Mouse (Mus musculus) hindbrain, embryonic 15.5 days (tissue): ENCODE data around the gene Rbp2. TPM values are rescaled to one million over a fixed set of nuclear protein-coding genes. Genes with fewer than 3 reads are reported as not detected.

ENCODE experiments used
- ATAC-seq: fragments of 200-750 bp; cut with Nextera tagmentation; 2 replicates; pipeline ENCODE4 v1.8.0; 2017; ENCODE audit warnings: low read depth, moderate number of reproducible peaks, moderate TSS enrichment; ENCODE audit not compliant: low FRiP score
- H3K27ac ChIP-seq: fragments of 300-500 bp; sonication (generic); replicated peaks from 2 replicates; pipeline ENCODE4 v1.5.1; 2015; ENCODE audit warnings: mild to moderate bottlenecking, inconsistent platforms
- H3K27me3 ChIP-seq: fragments of 300-500 bp; sonication (generic); 2 replicates; pipeline ENCODE4 v1.6.1; 2015; ENCODE audit warnings: control low read depth, inconsistent platforms
- H3K36me3 ChIP-seq: fragments of 300-500 bp; sonication (generic); 2 replicates; pipeline ENCODE4 v1.6.1; 2015; ENCODE audit warnings: control low read depth, inconsistent platforms
- H3K4me1 ChIP-seq: fragments of 300-500 bp; sonication (generic); replicated peaks from 2 replicates; pipeline ENCODE4 v1.6.1; 2015; ENCODE audit warnings: control low read depth, inconsistent platforms
- H3K4me2 ChIP-seq: fragments of 300-500 bp; sonication (generic); 2 replicates; pipeline ENCODE4 v1.6.1; 2015; ENCODE audit warnings: moderate library complexity, mild to moderate bottlenecking, inconsistent platforms
- H3K4me3 ChIP-seq: fragments of 300-500 bp; sonication (generic); 2 replicates; pipeline ENCODE4 v1.5.1; 2015; ENCODE audit warnings: mild to moderate bottlenecking, inconsistent platforms
- H3K9ac ChIP-seq: fragments of 300-500 bp; sonication (generic); 2 replicates; pipeline ENCODE4 v1.6.1; 2015; ENCODE audit warnings: inconsistent platforms
- H3K9me3 ChIP-seq: fragments of 300-500 bp; sonication (generic); 2 replicates; pipeline ENCODE4 v1.6.1; 2016; ENCODE audit warnings: control low read depth, inconsistent platforms
- WGBS: fragments of 180-500 bp; shearing (Covaris S2); methylation state at CpG from one replicate; pipeline ENCODE4 v1.1.7; 2015; 5-methylcytosine and 5-hydroxymethylcytosine counted together
- polyA plus RNA-seq: library from polyadenylated mRNA; unstranded; fragments of >200 nt; fragmentation: Nextera tagmentation; extraction: Ambion mirVana; gene quantifications from 2 replicates; pipeline ENCODE4 v1.2.1, GENCODE M21; 2015

Rbp2 gene
- polyA plus RNA-seq, 1 experiment from 2014 or later: 0.35 TPM

DNA sequence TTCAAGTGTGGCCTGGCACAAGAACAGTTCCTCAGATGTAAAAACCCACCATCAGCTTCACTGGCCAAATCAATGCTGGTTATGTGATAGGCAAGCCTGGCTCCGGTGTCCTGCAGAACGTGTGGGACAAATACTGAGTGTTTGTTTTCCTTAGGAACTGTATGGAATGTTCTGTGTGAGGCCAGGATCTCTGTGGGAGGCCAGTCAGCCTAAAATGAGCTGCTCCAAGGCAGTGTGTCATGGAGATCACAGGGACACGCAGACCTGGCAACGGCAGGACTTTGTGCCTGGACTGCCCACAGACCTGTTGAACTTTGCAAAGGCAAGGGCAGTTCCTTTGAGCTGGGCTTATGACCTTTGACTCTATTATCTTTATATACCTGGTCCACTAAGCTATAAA is 4.2 kb downstream of the Rbp2 start:
- Histone ChIP-seq H3K27me3 (no peaks in the 10 kb centered on the region), H3K4me3 (no peak overlapping the region), H3K36me3 (no peaks in the 10 kb centered on the region), H3K9me3 (no peaks in the 10 kb centered on the region), H3K9ac (no peak overlapping the region), H3K27ac (no peak overlapping the region), H3K4me2 (no peak overlapping the region), H3K4me1 (no peaks in the 10 kb centered on the region)
- no peak for ATAC-seq
- WGBS: 63% methylated on average over 4 of the region's 4 CpGs

DNA sequence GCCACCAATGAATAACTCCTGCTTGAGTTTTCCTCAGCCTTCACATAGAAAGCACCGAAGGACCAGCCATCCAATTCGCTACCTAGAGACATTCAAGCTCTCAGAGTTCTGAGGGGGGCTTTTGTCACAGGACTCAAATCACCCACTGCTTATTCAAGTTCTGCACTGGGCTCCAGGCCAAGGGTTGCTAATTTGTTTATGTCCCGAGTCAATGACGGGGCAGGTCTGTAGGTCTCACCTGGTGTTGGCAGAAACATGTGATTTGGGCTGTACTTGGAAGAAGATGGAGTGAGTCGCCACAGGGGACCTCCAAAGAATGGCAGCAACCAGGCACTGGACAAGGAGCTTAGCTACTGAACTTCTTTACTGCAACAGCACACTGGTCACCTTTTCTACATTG is 5.2 kb downstream of the Rbp2 start:
- Histone ChIP-seq H3K4me3 (no peak overlapping the region), H3K9me3 (no peaks in the 10 kb centered on the region), H3K27me3 (no peaks in the 10 kb centered on the region), H3K27ac (no peak overlapping the region), H3K4me2 (no peak overlapping the region), H3K4me1 (no peaks in the 10 kb centered on the region), H3K36me3 (no peaks in the 10 kb centered on the region), H3K9ac (no peak overlapping the region)
- ATAC-seq: no peak
- WGBS: 80% methylated on average over 5 of the region's 5 CpGs

DNA sequence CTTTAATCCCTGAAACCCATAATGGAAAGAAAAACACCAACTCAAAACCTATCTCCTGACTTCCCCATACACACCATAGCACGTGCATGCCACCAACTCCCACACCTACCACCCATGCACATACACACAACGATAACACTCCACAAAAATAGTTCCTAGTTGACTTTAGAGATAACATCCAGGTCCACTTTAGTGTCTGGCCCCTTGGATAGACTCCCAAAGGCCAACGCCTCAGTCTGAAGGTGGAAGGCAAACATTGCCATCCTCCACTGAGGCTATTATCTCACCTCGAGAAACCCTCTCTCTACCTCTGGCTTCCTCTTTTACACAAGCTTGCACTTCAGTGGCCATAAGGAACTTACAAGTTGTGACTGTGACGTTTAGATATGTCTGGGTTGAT is 6.3 kb downstream of the Rbp2 start:
- no peak for ATAC-seq

DNA sequence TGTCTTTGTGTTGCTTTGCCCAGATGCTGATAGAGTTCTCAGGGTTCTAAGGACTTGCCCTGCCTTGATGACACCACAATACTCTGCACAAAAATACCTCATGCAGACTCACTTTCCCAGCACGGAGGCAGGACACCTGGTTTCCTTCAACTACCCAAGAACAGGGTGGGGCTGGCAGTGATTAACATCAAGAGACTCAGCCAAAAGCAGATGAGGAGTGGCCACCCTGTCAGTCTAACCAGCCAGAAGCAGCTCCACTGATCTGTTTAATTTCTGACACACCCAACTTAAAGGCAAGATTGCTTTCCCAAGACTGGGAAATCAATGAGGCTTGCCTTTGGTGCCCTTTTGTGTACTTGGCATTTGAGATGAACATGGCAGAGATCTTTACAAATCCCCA is 6.9 kb downstream of the Rbp2 start:
- Histone ChIP-seq H3K36me3 (no peaks in the 10 kb centered on the region), H3K9ac (no peak overlapping the region), H3K9me3 (no peaks in the 10 kb centered on the region), H3K27me3 (no peaks in the 10 kb centered on the region), H3K4me3 (no peak overlapping the region), H3K4me2 (no peak overlapping the region), H3K27ac (no peak overlapping the region), H3K4me1 (peaks cover 12% of the 10 kb centered on the region)
- no peak for ATAC-seq
- 90% methylated on average over 1 of the region's 1 CpGs for WGBS

More for the DNA sequence above, 6.3 kb downstream of the Rbp2 start:
- no peak overlapping the region for H3K4me3 ChIP-seq
- H3K27ac ChIP-seq: no peak overlapping the region
- no peak overlapping the region for H3K9ac ChIP-seq
- WGBS: 94% methylated on average over 5 of the region's 5 CpGs
- H3K4me1 ChIP-seq: peaks cover 6% of the 10 kb centered on the region
- no peaks in the 10 kb centered on the region for H3K36me3 ChIP-seq
- no peaks in the 10 kb centered on the region for H3K9me3 ChIP-seq
- no peaks in the 10 kb centered on the region for H3K27me3 ChIP-seq
- no peak overlapping the region for H3K4me2 ChIP-seq

DNA sequence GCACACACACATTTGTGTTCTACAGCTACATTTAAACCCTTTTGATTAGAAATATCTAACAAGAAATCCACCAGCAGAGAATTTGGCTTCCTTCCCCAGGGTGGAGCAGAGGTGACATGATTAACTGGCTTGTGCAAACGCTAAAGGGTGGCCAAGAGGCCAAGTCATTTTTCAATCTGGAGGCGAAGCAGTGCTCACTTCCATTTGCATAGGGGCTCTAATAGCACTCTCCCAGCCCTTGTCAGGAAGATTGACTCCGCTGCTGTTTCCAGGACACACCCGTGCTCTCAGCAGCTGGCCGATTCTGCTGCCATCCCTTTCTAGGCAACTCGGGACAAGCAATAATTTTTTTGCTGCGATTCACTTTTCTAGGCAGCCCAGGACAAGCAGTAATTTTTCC is 11.2 kb downstream of the Rbp2 start:
- Histone ChIP-seq H3K4me3 (no peak overlapping the region), H3K9ac (no peak overlapping the region), H3K4me2 (no peak overlapping the region), H3K27me3 (no peaks in the 10 kb centered on the region), H3K27ac (no peak overlapping the region), H3K9me3 (no peaks in the 10 kb centered on the region), H3K36me3 (no peaks in the 10 kb centered on the region), H3K4me1 (peaks cover 17% of the 10 kb centered on the region)
- WGBS: 28% methylated on average over 7 of the region's 7 CpGs
- ATAC-seq: peak; percentile 34; the same call in 1 of the 2 replicates

DNA sequence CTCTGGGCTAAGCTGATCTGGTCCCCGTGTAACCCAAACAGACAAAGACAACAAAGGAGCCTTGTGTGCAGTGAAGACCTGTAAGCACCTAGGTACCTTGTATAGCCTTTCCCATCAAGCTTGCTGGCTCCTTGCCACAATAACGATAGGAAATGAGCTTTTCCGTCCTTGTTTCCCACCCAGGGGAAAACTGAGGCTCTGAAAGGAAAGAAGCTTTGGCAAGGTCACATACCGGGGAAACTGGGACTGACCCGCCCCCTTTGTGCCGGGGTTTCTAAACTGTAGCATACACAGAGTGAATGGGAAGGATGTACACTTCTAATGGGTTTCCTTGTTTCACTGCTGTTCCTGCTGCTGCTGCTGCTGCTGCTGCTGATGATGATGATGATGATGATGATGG is 12.1 kb downstream of the Rbp2 start:
- WGBS: 45% methylated on average over 6 of the region's 6 CpGs
- Histone ChIP-seq H3K27me3 (no peaks in the 10 kb centered on the region), H3K4me1 (peaks cover 17% of the 10 kb centered on the region), H3K9ac (no peak overlapping the region), H3K27ac (no peak overlapping the region), H3K4me3 (no peak overlapping the region), H3K9me3 (no peaks in the 10 kb centered on the region), H3K36me3 (no peaks in the 10 kb centered on the region), H3K4me2 (no peak overlapping the region)
- ATAC-seq: no peak

DNA sequence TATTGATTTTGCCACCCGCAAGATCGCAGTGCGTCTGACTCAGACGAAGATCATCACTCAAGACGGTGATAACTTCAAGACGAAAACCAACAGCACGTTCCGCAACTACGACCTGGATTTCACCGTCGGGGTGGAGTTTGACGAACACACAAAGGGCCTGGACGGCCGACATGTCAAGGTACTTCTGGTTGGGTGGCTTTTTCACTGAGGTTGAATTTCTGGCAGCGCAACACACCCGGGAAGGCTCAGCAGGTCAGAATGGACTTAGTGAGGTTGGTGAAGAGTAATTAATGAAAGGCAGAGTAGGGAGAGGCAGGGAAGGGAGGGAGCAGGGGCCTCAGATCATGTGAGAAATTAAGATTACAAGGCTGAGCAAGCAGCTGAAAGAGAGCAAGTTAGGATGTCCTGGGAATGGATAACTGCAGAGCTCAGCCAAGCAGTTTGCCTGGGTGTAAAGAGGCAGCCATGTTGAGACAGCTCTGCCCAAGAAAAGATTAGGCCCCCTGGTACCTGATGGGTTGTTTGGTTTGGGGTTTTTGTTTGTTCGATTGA is 12.9 kb downstream of the Rbp2 start:
- no peaks in the 10 kb centered on the region for H3K9me3 ChIP-seq
- H3K4me1 ChIP-seq: peaks cover 17% of the 10 kb centered on the region
- no peaks in the 10 kb centered on the region for H3K36me3 ChIP-seq
- WGBS: 71% methylated on average over 17 of the region's 17 CpGs
- no peaks in the 10 kb centered on the region for H3K27me3 ChIP-seq
- H3K9ac ChIP-seq: no peak overlapping the region
- no peak overlapping the region for H3K4me2 ChIP-seq
- H3K27ac ChIP-seq: no peak overlapping the region
- H3K4me3 ChIP-seq: no peak overlapping the region
- no peak for ATAC-seq

DNA sequence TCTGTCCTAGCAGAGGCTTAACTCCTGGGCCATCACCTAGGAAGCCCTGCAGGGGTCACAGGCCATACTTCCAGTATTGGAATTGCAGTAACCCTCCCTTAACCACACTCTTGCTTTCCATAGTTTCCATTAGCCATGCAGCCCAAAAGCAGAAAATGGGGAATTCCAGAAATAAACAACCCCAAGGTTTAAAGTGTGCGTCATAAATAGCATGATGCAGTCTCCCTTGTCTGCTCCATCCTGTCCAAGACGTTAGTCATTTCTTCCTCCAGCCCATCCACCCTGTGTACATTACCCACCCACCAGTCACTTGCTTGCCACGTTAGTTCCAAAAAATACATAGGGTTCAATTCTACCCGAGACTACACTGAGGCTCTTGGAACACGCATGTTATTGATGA is 13.7 kb downstream of the Rbp2 start:
- no peaks in the 10 kb centered on the region for H3K9me3 ChIP-seq
- H3K4me2 ChIP-seq: no peak overlapping the region
- H3K27ac ChIP-seq: no peak overlapping the region
- peaks cover 17% of the 10 kb centered on the region for H3K4me1 ChIP-seq
- WGBS: 87% methylated on average over 5 of the region's 5 CpGs
- no peak for ATAC-seq
- H3K27me3 ChIP-seq: no peaks in the 10 kb centered on the region
- no peak overlapping the region for H3K9ac ChIP-seq
- no peaks in the 10 kb centered on the region for H3K36me3 ChIP-seq
- H3K4me3 ChIP-seq: no peak overlapping the region

DNA sequence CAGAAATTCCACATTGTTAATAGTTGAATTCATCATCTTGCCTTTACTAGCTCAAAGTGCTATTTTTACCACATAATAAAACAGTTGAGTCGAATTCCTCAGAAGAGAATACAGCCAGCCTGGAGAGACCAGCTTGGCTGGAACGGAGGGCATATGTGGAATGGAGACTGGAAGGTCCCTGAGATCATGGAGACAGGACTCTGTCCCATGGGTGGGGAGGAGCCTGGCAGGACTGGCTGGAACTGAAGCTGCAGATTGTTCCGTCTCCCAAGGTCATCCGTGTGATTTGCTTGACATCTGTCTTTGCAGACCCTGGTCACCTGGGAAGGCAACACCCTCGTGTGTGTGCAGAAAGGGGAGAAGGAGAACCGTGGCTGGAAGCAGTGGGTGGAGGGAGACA is 21.6 kb downstream of the Rbp2 start:
- Histone ChIP-seq H3K36me3 (no peaks in the 10 kb centered on the region), H3K4me3 (no peak overlapping the region), H3K27me3 (no peaks in the 10 kb centered on the region), H3K9me3 (no peaks in the 10 kb centered on the region), H3K4me1 (no peaks in the 10 kb centered on the region), H3K9ac (no peak overlapping the region), H3K4me2 (no peak overlapping the region), H3K27ac (no peak overlapping the region)
- no peak for ATAC-seq
- WGBS: 73% methylated on average over 6 of the region's 6 CpGs

DNA sequence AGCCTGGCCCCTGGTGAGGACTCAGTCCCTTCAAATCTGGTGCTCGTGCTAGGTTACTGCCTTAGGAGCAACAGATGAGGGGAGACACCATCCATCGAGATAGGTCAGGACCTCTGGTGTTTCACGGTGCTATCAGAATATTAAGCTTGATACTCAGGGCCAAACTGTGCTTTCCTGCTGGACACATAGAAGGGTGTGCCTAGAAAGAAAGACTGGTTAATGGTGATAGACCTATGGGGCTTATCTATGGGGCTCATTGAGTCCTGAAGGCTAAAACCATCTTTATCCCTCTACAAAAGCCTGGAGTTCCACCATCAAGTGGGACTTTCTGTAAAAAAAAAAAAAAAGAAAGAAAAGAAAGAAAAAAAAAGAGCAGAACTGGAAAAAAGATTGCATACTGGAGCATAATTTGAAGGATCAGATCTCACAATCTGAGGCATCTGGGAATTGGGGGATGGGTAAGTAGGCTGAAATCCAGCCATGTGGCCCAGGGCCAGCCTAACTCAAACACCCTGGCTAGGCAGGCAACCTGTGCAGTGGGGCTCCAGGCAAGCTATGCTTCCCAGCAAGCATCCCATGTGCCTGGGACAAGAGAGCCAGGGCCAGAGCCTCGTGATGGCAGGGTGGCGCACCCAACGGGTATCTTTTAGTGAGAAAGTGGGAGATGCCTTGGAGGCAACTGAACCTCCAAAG is 24.6 kb downstream of the Rbp2 start:
- H3K27me3 ChIP-seq: no peaks in the 10 kb centered on the region
- no peak overlapping the region for H3K4me2 ChIP-seq
- 83% methylated on average over 6 of the region's 6 CpGs for WGBS
- no peaks in the 10 kb centered on the region for H3K9me3 ChIP-seq
- no peaks in the 10 kb centered on the region for H3K36me3 ChIP-seq
- no peak overlapping the region for H3K27ac ChIP-seq
- ATAC-seq: no peak
- no peak overlapping the region for H3K4me3 ChIP-seq
- H3K4me1 ChIP-seq: no peaks in the 10 kb centered on the region
- no peak overlapping the region for H3K9ac ChIP-seq

DNA sequence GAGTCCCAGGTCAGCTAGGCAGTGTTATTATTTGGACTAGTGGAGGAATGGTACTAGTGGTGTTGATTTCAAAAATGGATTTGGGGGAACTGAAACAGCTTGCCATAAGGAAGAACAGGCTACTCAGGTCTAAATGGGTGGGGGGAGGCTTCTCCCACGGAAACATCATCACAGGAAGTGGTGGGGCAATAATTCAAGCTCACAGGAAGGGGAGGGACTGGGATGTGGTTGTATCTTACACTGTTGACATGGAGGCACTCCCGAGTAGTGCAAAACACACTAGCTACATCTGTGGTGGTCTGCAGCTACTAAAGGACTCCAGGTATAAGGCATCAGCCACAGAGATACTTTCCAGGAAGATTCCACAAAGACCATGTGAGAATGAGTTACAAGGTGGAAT is 38.0 kb downstream of the Rbp2 start:
- H3K36me3 ChIP-seq: no peaks in the 10 kb centered on the region
- H3K4me1 ChIP-seq: peaks cover 18% of the 10 kb centered on the region
- H3K27ac ChIP-seq: 0 out of 2 replicates have a peak overlapping the region, but pooled peaks have one; percentile 64
- no peak for ATAC-seq
- H3K9me3 ChIP-seq: no peaks in the 10 kb centered on the region
- H3K4me3 ChIP-seq: no peak overlapping the region
- H3K9ac ChIP-seq: no peak overlapping the region
- no peak overlapping the region for H3K4me2 ChIP-seq
- H3K27me3 ChIP-seq: no peaks in the 10 kb centered on the region
- 79% methylated on average over 2 of the region's 2 CpGs for WGBS

DNA sequence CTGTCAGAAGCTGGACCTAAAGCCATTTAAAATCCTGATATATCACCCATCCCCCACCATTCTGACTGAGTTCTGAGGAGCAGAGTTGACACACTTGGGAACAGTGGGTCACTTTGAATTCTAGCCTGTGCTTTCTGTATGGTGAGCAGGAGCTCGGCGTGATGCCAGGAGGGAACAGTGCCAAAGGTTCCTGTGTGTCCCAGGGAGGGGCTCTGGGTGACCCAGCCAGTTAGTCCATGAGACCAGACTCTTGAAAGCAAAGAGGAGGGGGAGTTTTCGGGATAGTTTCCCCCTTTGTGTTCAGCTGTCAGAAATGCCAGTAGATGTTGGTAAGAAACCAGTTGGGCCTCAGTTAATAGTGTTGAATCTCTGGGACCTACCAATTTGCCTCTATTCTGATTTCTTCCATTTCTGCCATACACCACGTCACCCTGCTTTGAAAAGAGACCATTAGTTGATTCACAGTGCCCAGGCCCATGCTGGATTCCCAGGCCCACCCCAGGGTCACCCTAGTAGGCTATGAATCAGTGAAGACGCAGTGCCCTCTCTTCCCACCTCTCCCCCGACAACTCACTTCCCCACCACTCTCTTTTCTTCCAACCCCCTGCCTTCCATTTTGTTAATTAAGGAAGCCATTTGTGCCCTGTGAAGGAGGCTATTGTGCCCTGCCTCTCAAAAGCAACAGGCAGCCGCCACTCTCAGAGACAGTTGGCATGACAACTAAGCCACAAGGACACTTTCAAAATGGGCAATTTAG is 39.0 kb downstream of the Rbp2 start:
- Histone ChIP-seq H3K36me3 (no peaks in the 10 kb centered on the region), H3K27ac (peak overlapping the region; percentile 64), H3K9me3 (no peaks in the 10 kb centered on the region), H3K9ac (no peak overlapping the region), H3K27me3 (no peaks in the 10 kb centered on the region), H3K4me1 (peaks cover 18% of the 10 kb centered on the region), H3K4me2 (no peak overlapping the region), H3K4me3 (no peak overlapping the region)
- ATAC-seq: peak; percentile 93
- WGBS: 27% methylated on average over 7 of the region's 7 CpGs
